Mouse (Mus musculus): ENCODE data around the gene Slc25a47. TPM values are rescaled to one million over a fixed set of nuclear protein-coding genes. Genes with fewer than 3 reads are reported as not detected.
"Not testable (repeated sequence)": the region's sequence is repeated elsewhere in the genome, so short reads cannot be mapped to it uniquely, and the experiment has no call there.

The Slc25a47 gene
- polyA plus RNA-seq, 1 experiment from 2014 or later: 10.1 TPM

DNA sequence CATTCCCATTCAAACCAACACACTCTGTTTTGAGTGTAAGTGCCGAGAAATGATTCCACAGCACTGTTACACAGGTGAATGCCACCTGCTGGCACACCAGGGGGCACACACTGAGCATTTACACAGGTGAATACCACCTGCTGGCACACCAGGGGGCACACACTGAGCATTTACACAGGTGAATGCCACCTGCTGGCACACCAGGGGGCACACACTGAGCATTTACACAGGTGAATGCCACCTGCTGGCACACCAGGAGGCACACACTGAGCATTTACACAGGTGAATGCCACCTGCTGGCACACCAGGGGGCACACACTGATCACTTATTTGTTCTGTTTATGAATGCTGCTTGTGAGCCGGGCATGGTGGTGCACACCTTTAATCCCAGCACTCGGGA is 12.2 kb downstream of the Slc25a47 start:
- peaks cover 22% of the 10 kb centered on the region for H3K36me3 ChIP-seq
- 83% methylated on average over 3 of the region's 3 CpGs for WGBS
- not testable (repeated sequence) for H3K27me3 ChIP-seq; H3K9me3 ChIP-seq; ATAC-seq (ENCODE audit: borderline replicate concordance, extremely low read depth, low FRiP score, low TSS enrichment); H3K4me1 ChIP-seq; H3K4me3 ChIP-seq; H3K9ac ChIP-seq; H3K4me2 ChIP-seq; H3K27ac ChIP-seq

DNA sequence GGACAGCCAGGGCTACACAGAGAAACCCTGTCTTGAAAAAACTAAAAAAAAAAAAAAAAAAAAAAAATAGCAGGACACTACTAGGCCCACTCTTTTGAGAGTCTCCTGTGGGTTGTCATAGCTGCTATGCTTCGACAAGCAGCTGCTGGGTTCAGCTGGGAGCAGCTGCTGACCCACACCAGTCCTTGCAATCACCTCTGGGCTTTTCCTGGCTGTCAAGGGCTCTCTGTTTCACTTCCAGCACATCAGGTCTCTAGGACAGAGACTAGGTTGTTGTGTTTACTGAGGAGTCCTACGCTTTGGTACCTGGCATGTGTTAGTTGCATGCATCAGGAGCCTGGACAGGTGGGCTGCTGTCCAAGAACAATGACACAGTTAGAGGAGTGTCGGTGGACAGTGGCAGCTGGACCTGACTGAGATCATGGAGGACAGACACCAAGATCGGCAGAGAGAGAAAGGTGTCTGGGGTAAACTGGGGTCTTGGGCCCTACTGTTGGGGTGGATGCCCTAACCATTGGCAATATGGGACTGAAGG is 13.7 kb downstream of the Slc25a47 start:
- no peaks in the 10 kb centered on the region for H3K27me3 ChIP-seq
- H3K9ac ChIP-seq: no peak overlapping the region
- no peak overlapping the region for H3K27ac ChIP-seq
- no peak for ATAC-seq (ENCODE audit: borderline replicate concordance, extremely low read depth, low FRiP score, low TSS enrichment)
- peaks cover 11% of the 10 kb centered on the region; the same call in 1 of the 2 replicates for H3K36me3 ChIP-seq
- H3K4me1 ChIP-seq: peaks cover 7% of the 10 kb centered on the region; the same call in 1 of the 2 replicates
- H3K4me3 ChIP-seq: no peak overlapping the region
- no peaks in the 10 kb centered on the region for H3K9me3 ChIP-seq
- no peak overlapping the region for H3K4me2 ChIP-seq
- WGBS: 44% methylated on average over 4 of the region's 4 CpGs

GRCm38 (mm10) chr12:108850129-108850528 is 14.3 kb downstream of the Slc25a47 start:
- no peak overlapping the region for H3K4me3 ChIP-seq
- H3K36me3 ChIP-seq: peaks cover 7% of the 10 kb centered on the region; the same call in 1 of the 2 replicates
- 30% methylated on average over 8 of the region's 8 CpGs for WGBS
- peaks cover 7% of the 10 kb centered on the region; the same call in 1 of the 2 replicates for H3K4me1 ChIP-seq
- no peak overlapping the region for H3K4me2 ChIP-seq
- no peak overlapping the region for H3K27ac ChIP-seq
- no peaks in the 10 kb centered on the region for H3K27me3 ChIP-seq
- H3K9me3 ChIP-seq: no peaks in the 10 kb centered on the region
- peak; percentile 15; the same call in 1 of the 2 replicates for ATAC-seq (ENCODE audit: borderline replicate concordance, extremely low read depth, low FRiP score, low TSS enrichment)
- H3K9ac ChIP-seq: no peak overlapping the region

GRCm38 (mm10) chr12:108850886-108851285 is 15.0 kb downstream of the Slc25a47 start:
- H3K27ac ChIP-seq: no peak overlapping the region
- peaks cover 7% of the 10 kb centered on the region; the same call in 1 of the 2 replicates for H3K4me1 ChIP-seq
- H3K4me3 ChIP-seq: no peak overlapping the region
- H3K9ac ChIP-seq: no peak overlapping the region
- H3K27me3 ChIP-seq: no peaks in the 10 kb centered on the region
- 77% methylated on average over 8 of the region's 8 CpGs for WGBS
- no peaks in the 10 kb centered on the region for H3K9me3 ChIP-seq
- H3K4me2 ChIP-seq: no peak overlapping the region
- H3K36me3 ChIP-seq: 0 out of 2 replicates have a peak, but pooled peaks cover 3% of the 10 kb centered on the region
- ATAC-seq (ENCODE audit: borderline replicate concordance, extremely low read depth, low FRiP score, low TSS enrichment): no peak

DNA sequence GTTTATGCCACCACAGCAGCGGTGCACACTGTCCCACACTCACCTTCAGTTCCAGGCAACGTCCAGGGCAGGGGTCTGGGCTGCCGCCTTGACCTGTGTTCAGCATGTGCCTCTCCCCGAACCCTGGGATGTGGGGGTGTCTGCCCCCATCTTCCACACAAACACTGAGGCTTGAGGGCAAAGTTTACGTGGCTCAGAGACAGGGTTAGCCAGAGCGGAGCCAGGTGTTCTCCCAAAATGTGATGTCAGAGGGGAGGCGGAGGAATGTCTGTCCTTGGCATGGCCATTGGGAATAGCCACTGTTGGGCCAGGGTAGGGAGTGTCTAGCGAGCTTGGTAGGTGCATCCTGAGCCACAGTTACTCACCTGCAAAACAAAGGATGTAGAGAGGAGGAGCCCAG is 17.0 kb downstream of the Slc25a47 start:
- Histone ChIP-seq H3K27ac (no peak overlapping the region), H3K4me1 (peaks cover 11% of the 10 kb centered on the region), H3K4me3 (no peak overlapping the region), H3K4me2 (no peak overlapping the region), H3K27me3 (no peaks in the 10 kb centered on the region), H3K9ac (no peak overlapping the region), H3K36me3 (no peaks in the 10 kb centered on the region), H3K9me3 (no peaks in the 10 kb centered on the region)
- 81% methylated on average over 8 of the region's 8 CpGs for WGBS
- ATAC-seq (ENCODE audit: borderline replicate concordance, extremely low read depth, low FRiP score, low TSS enrichment): no peak

DNA sequence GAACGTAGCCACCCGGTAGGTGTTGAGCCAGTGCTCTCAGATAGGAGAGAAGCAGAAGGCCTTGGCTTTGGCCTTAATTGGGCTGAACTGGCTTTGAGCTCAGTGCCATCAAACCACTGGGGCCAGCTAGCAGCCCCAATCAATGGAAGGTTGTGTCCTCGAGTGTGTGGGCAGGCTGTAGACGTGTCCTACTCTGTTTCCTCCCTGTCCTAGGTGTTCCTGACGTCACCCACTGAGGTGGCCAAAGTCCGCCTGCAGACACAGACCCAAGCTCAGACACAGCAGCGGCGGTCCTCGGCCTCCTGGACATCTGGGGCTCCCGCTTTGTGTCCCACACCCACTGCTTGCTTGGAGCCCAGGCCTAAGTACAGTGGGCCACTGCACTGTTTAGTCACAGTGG is 19.2 kb downstream of the Slc25a47 start:
- Histone ChIP-seq H3K9me3 (no peaks in the 10 kb centered on the region), H3K27ac (no peak overlapping the region), H3K4me3 (no peak overlapping the region), H3K4me2 (no peak overlapping the region), H3K27me3 (no peaks in the 10 kb centered on the region), H3K36me3 (peaks cover 2% of the 10 kb centered on the region; the same call in 1 of the 2 replicates), H3K9ac (no peak overlapping the region), H3K4me1 (peaks cover 16% of the 10 kb centered on the region)
- WGBS: 86% methylated on average over 10 of the region's 10 CpGs
- ATAC-seq (ENCODE audit: borderline replicate concordance, extremely low read depth, low FRiP score, low TSS enrichment): no peak

DNA sequence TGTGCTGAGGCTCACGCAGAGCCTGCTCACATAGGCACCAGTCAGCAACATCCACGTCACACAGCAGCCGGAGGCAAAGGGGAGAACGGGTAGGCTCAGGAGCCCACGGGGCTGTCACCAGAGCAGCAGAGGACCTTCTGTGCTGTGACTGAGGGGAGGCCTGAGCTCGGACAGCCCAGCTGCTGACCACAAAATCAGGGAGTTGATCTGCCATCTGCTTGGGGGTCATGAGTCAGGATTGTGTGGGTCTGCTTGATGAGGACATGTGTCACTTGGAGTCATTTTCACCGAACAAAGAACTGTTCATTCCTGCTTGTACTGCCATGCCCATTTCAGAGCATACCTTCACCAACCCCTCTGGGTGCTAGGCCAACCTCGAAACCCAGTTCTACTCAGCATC is 20.3 kb downstream of the Slc25a47 start:
- Histone ChIP-seq H3K4me2 (no peak overlapping the region), H3K27ac (no peak overlapping the region), H3K9ac (no peak overlapping the region), H3K4me3 (no peak overlapping the region), H3K4me1 (peaks cover 11% of the 10 kb centered on the region), H3K36me3 (peaks cover 8% of the 10 kb centered on the region), H3K27me3 (no peaks in the 10 kb centered on the region), H3K9me3 (no peaks in the 10 kb centered on the region)
- WGBS: 76% methylated on average over 8 of the region's 8 CpGs
- no peak for ATAC-seq (ENCODE audit: borderline replicate concordance, extremely low read depth, low FRiP score, low TSS enrichment)

- Histone ChIP-seq H3K4me3 (no peak overlapping the region), H3K27me3 (no peaks in the 10 kb centered on the region), H3K4me2 (no peak overlapping the region), H3K9me3 (no peaks in the 10 kb centered on the region), H3K4me1 (peaks cover 11% of the 10 kb centered on the region), H3K36me3 (peaks cover 15% of the 10 kb centered on the region), H3K27ac (peak overlapping the region; percentile 47; the same call in 1 of the 2 replicates), H3K9ac (no peak overlapping the region)
- WGBS: 75% methylated on average over 7 of the region's 7 CpGs
- ATAC-seq (ENCODE audit: borderline replicate concordance, extremely low read depth, low FRiP score, low TSS enrichment): no peak
Observed at GRCm38 (mm10) chr12:108857109-108857508, 21.3 kb downstream of the Slc25a47 start.

- 41% methylated on average over 7 of the region's 7 CpGs for WGBS
- Histone ChIP-seq H3K36me3 (peaks cover 20% of the 10 kb centered on the region), H3K9ac (no peak overlapping the region), H3K27me3 (no peaks in the 10 kb centered on the region), H3K27ac (peak overlapping the region; percentile 58), H3K4me3 (no peak overlapping the region), H3K9me3 (no peaks in the 10 kb centered on the region), H3K4me1 (peaks cover 11% of the 10 kb centered on the region), H3K4me2 (no peak overlapping the region)
- ATAC-seq (ENCODE audit: borderline replicate concordance, extremely low read depth, low FRiP score, low TSS enrichment): peak; percentile 70
Observed at GRCm38 (mm10) chr12:108857589-108858184, 21.8 kb downstream of the Slc25a47 start.

DNA sequence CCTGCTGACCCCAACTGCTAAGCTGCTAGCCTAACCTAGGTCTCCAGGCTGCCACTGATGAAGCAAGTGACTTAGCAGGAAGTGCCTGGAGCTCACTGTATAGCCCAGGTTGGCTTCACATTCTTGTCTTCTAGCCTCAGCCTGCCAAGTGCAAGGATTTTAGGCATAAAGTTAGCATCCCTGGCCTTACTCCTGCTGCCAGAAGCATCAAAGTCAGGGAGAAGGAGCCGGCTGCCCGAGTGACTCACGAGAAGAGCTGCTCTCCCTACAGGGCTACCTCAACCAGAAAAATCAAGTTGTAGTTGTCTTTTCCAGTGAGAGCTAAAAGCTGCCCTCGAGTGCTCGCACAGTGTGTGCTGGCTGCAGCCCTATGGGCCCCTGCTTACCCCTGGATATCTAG is 22.6 kb downstream of the Slc25a47 start:
- Histone ChIP-seq H3K9me3 (no peaks in the 10 kb centered on the region), H3K27me3 (no peaks in the 10 kb centered on the region), H3K27ac (0 out of 2 replicates have a peak overlapping the region, but pooled peaks have one; percentile 58), H3K4me2 (no peak overlapping the region), H3K9ac (no peak overlapping the region), H3K36me3 (peaks cover 26% of the 10 kb centered on the region), H3K4me1 (peaks cover 11% of the 10 kb centered on the region), H3K4me3 (no peak overlapping the region)
- ATAC-seq (ENCODE audit: borderline replicate concordance, extremely low read depth, low FRiP score, low TSS enrichment): no peak
- WGBS: 84% methylated on average over 5 of the region's 5 CpGs

- H3K27me3 ChIP-seq: no peaks in the 10 kb centered on the region
- no peaks in the 10 kb centered on the region for H3K9me3 ChIP-seq
- peaks cover 5% of the 10 kb centered on the region; the same call in 1 of the 2 replicates for H3K4me1 ChIP-seq
- H3K4me3 ChIP-seq: no peak overlapping the region
- WGBS: 57% methylated on average over 6 of the region's 6 CpGs
- peak overlapping the region; percentile 32 for H3K27ac ChIP-seq
- H3K9ac ChIP-seq: no peak overlapping the region
- peaks cover 77% of the 10 kb centered on the region for H3K36me3 ChIP-seq
- ATAC-seq (ENCODE audit: borderline replicate concordance, extremely low read depth, low FRiP score, low TSS enrichment): peak; percentile 46; the same call in 1 of the 2 replicates
- H3K4me2 ChIP-seq: no peak overlapping the region
Observed at GRCm38 (mm10) chr12:108865007-108865494, 29.2 kb downstream of the Slc25a47 start.

- 84% methylated on average over 2 of the region's 2 CpGs for WGBS
Observed at GRCm38 (mm10) chr12:108869575-108869974, 33.7 kb downstream of the Slc25a47 start.

More at GRCm38 (mm10) chr12:108869575-108869974, 33.7 kb downstream of the Slc25a47 start:
- no peaks in the 10 kb centered on the region for H3K9me3 ChIP-seq
- no peak overlapping the region for H3K9ac ChIP-seq
- H3K27ac ChIP-seq: no peak overlapping the region
- H3K4me3 ChIP-seq: no peak overlapping the region
- no peak overlapping the region for H3K4me2 ChIP-seq
- peaks cover 69% of the 10 kb centered on the region for H3K36me3 ChIP-seq
- peaks cover 1% of the 10 kb centered on the region; the same call in 1 of the 2 replicates for H3K4me1 ChIP-seq
- no peak for ATAC-seq (ENCODE audit: borderline replicate concordance, extremely low read depth, low FRiP score, low TSS enrichment)
- no peaks in the 10 kb centered on the region for H3K27me3 ChIP-seq
